Mouse (Mus musculus) layer of hippocampus, adult 8-10 months (tissue): ENCODE data around the gene Tbrg1. TPM values are rescaled to one million over a fixed set of nuclear protein-coding genes. Genes with fewer than 3 reads are reported as not detected.

ENCODE experiments used
- DNase-seq, 2 experiments: peaks; one replicate each; pipeline ENCODE4 v3.0.0; 2022; ENCODE audit warnings: low spot score in 2 of 2
- total RNA-seq, 4 experiments: library from RNA; stranded (reverse); gene quantifications; 2 replicates each; pipeline ENCODE4 v1.2.4; 2022

The Tbrg1 gene
- total RNA-seq, 4 experiments from 2014 or later: 43.5 to 49.1 (median 47.5) TPM

DNA sequence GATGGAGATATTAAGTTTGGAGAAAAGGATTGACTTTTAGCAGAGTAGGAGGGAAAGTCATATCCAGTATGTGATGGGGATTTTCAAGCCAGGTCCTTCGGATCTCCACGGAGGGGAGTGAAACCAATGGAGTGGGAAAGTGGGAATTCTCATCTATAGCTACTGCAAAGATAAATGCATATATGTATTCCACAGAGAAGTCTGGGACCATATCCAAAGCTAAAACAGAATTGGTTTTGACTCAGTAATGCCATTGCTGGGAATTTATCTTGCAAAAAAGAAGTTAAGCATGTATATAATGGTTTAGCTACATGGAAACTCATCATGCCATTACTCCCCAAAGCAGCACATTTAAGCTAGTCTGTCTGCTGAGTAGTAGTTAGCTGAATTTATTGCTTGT is 24.8 kb downstream of the Tbrg1 start:
- DNase-seq: no peak

DNA sequence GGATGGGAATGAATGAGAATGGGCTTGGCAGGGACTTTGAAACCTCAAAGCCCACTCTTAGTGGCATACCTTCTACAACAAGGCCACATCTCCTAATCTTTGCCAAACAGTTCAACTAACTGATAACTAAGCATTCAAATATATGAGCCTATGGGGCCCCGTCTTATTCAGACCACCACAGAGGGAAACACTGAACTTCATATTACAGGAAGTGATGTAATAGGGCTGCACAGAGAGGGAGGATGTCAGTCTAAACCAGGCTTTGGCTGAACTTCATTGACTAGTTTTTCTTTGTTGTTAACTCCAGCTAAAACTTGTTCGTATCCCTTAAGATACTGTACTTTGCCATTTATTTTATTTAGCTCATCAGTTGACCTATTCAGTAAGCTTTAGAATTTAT is 27.2 kb downstream of the Tbrg1 start:
- DNase-seq: no peak

- no peak for DNase-seq
These were observed 28.5 kb downstream of the Tbrg1 start for GRCm38 (mm10) chr9:37628581-37628980.

DNA sequence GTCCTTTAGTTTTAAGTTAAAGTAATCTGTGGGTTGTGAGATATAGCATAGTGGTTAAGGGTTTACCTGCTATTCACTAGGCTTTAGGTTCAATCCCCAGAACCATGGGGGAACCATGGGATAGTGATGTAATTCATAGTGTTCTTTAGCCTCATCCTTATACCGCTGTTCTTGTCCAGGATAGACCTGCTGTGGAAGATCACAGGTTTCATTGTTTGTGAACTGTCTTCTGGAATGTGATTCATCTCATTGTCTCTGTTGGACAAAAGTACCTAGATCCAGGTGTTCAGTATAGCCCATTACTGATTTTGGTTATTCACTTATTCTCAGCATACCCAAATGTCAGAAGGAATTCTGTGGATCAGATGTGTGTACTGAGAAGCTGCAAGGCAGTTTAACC is 29.8 kb downstream of the Tbrg1 start:
- no peak for DNase-seq

- peak; percentile 29 to 43 for DNase-seq
These were observed 31.0 kb downstream of the Tbrg1 start for GRCm38 (mm10) chr9:37626103-37626567.

GRCm38 (mm10) chr9:37625641-37626040 is 31.5 kb downstream of the Tbrg1 start:
- peak; percentile 82 to 83 for DNase-seq

GRCm38 (mm10) chr9:37625129-37625528 is 32.0 kb downstream of the Tbrg1 start:
- no peak for DNase-seq

DNA sequence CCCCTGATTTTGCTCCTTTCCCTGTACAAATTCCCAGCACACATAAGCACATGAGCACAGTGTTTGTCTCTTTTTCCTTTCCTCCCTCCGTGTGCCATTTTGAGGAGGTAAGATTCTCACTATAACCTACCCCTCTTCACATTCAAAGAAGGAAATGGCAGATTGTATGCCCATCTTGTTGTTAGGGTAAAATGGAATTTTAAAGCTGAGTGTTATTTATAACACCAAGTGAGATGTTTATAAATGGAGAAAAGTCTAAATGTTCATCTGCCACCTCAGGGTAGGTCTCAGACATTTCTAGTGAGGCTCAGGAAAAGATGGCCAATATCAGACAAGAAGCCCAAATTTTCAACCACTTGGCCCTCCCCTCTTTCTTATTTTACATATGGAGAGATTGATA is 32.6 kb downstream of the Tbrg1 start:
- no peak for DNase-seq

DNA sequence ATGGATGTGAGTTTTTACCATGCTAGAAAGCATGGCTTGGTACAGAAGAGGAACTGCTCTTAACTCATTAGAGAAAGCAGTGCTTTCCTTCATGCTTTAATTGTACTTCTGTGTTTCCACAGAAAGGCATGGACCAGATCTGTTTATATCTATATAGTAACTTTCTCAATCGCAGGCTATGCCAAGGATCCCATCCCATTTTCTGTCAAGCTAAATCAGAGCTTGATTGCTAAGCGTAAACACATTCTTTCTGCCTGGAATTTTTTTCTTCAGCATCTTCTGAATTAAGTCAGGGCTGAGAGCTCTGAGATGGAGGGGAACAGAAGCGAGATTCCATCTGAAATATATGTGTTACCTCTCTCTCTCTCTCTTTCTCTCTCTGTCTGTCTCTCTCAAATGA is 33.1 kb downstream of the Tbrg1 start:
- no peak for DNase-seq

DNA sequence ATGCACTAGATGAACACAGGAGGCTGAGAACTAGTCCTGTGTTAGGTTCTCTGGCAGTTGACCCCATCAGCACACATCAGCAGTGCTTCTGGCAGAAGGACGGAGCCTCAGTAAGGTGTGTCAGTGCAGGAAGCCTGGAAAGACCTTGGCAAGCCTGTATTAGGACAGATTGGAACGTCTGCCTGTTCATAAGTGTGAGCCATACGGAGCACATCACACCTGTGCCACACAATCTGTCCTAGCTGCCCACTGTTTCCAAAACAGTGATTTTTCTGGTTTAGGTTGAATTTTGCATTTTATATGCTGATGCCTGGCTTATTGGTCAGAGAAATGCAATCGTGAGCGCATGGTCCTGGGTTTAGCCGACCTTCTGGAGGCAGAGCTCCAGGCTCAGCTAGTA is 35.8 kb downstream of the Tbrg1 start:
- DNase-seq: peak in 1 of 2 experiments; percentile 59

GRCm38 (mm10) chr9:37616770-37617169 is 40.3 kb downstream of the Tbrg1 start:
- peak in 1 of 2 experiments; percentile 38 for DNase-seq

- peak in 1 of 2 experiments; percentile 32 for DNase-seq
These were observed 41.9 kb downstream of the Tbrg1 start for GRCm38 (mm10) chr9:37615220-37615619.

- DNase-seq: no peak
These were observed 42.8 kb downstream of the Tbrg1 start for GRCm38 (mm10) chr9:37614316-37614715.

GRCm38 (mm10) chr9:37613911-37614280 is 43.2 kb downstream of the Tbrg1 start:
- no peak for DNase-seq

GRCm38 (mm10) chr9:37613182-37613910 is 43.8 kb downstream of the Tbrg1 start, which contains the start of gene Spa17:
Spa17 (minus strand) TSS chr9:37613722.
- DNase-seq: peak; percentile 75 to 83

DNA sequence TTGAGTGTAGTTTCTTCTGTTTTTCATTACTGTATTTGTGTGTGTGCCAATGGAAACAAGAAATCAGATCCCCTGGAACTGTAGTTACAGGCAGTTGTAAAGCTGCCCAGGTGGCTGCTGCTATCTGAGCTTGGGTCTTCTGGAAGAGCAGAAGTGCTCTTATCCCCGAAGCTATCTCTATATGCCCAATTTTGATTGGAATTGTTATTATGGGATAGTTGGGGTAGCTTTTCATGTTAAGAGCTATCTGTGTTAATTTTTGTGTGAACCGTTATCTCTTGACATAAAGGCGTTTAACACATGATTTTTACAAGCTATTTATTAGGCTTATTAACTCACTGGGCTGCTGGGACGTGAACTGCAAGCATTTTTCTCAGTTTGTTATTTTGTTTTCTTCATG is 47.6 kb downstream of the Tbrg1 start:
- no peak for DNase-seq

DNA sequence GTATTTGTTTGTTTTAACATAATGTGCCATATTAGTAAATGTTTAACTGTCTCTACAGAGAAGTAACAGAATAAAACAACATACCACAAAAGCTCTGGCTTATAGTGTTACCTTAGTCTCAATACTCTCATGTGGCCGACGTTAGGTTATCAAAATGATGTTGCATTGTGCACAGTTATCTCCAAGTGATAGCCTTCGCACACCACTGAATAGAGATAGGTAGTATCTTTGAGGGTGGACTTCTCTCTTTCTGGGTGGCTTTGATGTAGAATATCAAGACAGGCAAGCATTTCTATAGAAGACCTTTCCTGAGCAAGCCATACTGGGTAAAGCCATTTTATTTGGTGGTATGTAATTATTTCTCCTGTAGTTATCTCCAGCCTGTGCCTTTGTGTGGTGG is 52.0 kb downstream of the Tbrg1 start:
- no peak for DNase-seq

- no peak for DNase-seq
These were observed 56.4 kb downstream of the Tbrg1 start for GRCm38 (mm10) chr9:37600538-37601205.

Other genes starting within 250 kb of the Tbrg1 start
- 10 to 100 TPM; 10.3 to 16.0 (median 13.1) TPM for gene Robo3, start 224.1 kb downstream of the Tbrg1 start, total RNA-seq
- 10 to 100 TPM; 20.2 to 25.7 (median 23.6) TPM for gene Msantd2, start 168.0 kb downstream of the Tbrg1 start, total RNA-seq
- gene Esam, start 129.2 kb downstream of the Tbrg1 start, total RNA-seq: 10 to 100 TPM; 14.7 to 24.6 (median 18.6) TPM
- 1 to 10 TPM; 3.5 to 5.7 (median 4.2) TPM for gene Vsig2, start 118.1 kb downstream of the Tbrg1 start, total RNA-seq
- 1,000 to 10,000 TPM; 1,107 to 1,307 (median 1,240) TPM for gene Nrgn, start 104.4 kb downstream of the Tbrg1 start, total RNA-seq
- gene Siae, start 101.6 kb downstream of the Tbrg1 start, total RNA-seq: 10 to 100 TPM; 10.0 to 15.7 (median 13.4) TPM
- 1 to 10 TPM; 1.5 to 4.0 (median 2.1) TPM for gene Spa17, start 43.6 kb downstream of the Tbrg1 start, total RNA-seq
- gene Panx3, start 11.9 kb upstream of the Tbrg1 start, total RNA-seq: not detected
- gene Olfr160, start 58.9 kb upstream of the Tbrg1 start, total RNA-seq: not detected
- not detected for gene Olfr874, start 87.8 kb upstream of the Tbrg1 start, total RNA-seq
- gene Olfr875, start 114.5 kb upstream of the Tbrg1 start, total RNA-seq: not detected
- not detected for gene Olfr876, start 145.7 kb upstream of the Tbrg1 start, total RNA-seq
- not detected for gene Olfr877, start 197.0 kb upstream of the Tbrg1 start, total RNA-seq
- gene Olfr145, start 239.4 kb upstream of the Tbrg1 start, total RNA-seq: not detected